Mouse (Mus musculus) olfactory bulb, adult 2 months (tissue): ENCODE measurements at regions not wholly inside any gene's neighbourhood (a gene's known extent, or its start where the extent isn't known, plus 50 kb on each side); places are given as distances from the start of the nearest gene placed in this dataset.

Experiments
- H3K27ac ChIP-seq: fragments of 200-500 bp; 2 replicates; pipeline ENCODE4 v1.5.1; 2012; ENCODE audit warnings: low read depth, low read length; ENCODE audit not compliant: insufficient read depth
- H3K4me1 ChIP-seq: fragments of 200-500 bp; 2 replicates; pipeline ENCODE4 v1.6.1; 2012; ENCODE audit warnings: low read length; ENCODE audit not compliant: control insufficient read depth, insufficient read depth
- H3K4me3 ChIP-seq: fragments of 200-500 bp; 2 replicates; pipeline ENCODE4 v1.5.1; 2012; ENCODE audit warnings: mild to moderate bottlenecking, low read depth, low read length, moderate library complexity; ENCODE audit not compliant: insufficient read depth
- CTCF ChIP-seq: fragments of 200-500 bp; IDR thresholded peaks from 2 replicates; pipeline ENCODE4 v1.5.1; 2012; ENCODE audit warnings: low read depth, mild to moderate bottlenecking, low read length, moderate library complexity; ENCODE audit not compliant: insufficient read depth
- POLR2A ChIP-seq: fragments of 200-500 bp; IDR thresholded peaks from 2 replicates; pipeline ENCODE4 v1.6.1; 2012; ENCODE audit warnings: mild to moderate bottlenecking, low read depth, low read length, moderate library complexity; ENCODE audit not compliant: insufficient read depth
- WGBS: fragments of 180-500 bp; shearing (Covaris S2); methylation state at CpG from one replicate; pipeline ENCODE4 v1.1.7; 2018; 5-methylcytosine and 5-hydroxymethylcytosine counted together

- Histone ChIP-seq H3K4me1 (no peaks in the 10 kb centered on the region), H3K4me3 (no peak overlapping the region), H3K27ac (no peak overlapping the region)
- TF ChIP-seq POLR2A (no peak), CTCF (no peak)
- 33% methylated on average over 6 of the region's 6 CpGs for WGBS
Observed at GRCm38 (mm10) chr9:51637131-51637920, 127.8 kb upstream of the Arhgap20 start.

GRCm38 (mm10) chr9:51641706-51642105 is 123.4 kb upstream of the Arhgap20 start:
- Histone ChIP-seq H3K4me1 (no peaks in the 10 kb centered on the region), H3K27ac (no peak overlapping the region), H3K4me3 (no peak overlapping the region)
- TF ChIP-seq POLR2A (no peak), CTCF (no peak)
- 75% methylated on average over 4 of the region's 4 CpGs for WGBS

- 56% methylated on average over 1 of the region's 1 CpGs for WGBS
- no peaks in the 10 kb centered on the region for H3K4me1 ChIP-seq
- no peak overlapping the region for H3K4me3 ChIP-seq
- H3K27ac ChIP-seq, result no peak overlapping the region
- TF ChIP-seq POLR2A, result no peak
- TF ChIP-seq CTCF, result no peak
Observed at GRCm38 (mm10) chr9:51645426-51645825, 119.7 kb upstream of the Arhgap20 start.

- H3K4me1 ChIP-seq, result no peaks in the 10 kb centered on the region
- TF ChIP-seq CTCF (no peak), POLR2A (no peak)
- H3K27ac ChIP-seq, result no peak overlapping the region
- H3K4me3 ChIP-seq, result no peak overlapping the region
- WGBS, result 80% methylated on average over 4 of the region's 4 CpGs
Observed at GRCm38 (mm10) chr9:51653376-51654292, 111.5 kb upstream of the Arhgap20 start.

- no peak overlapping the region for H3K27ac ChIP-seq
- TF ChIP-seq POLR2A, result no peak
- no peak for TF ChIP-seq CTCF
- H3K4me3 ChIP-seq, result no peak overlapping the region
- 93% methylated on average over 1 of the region's 1 CpGs for WGBS
- no peaks in the 10 kb centered on the region for H3K4me1 ChIP-seq
Observed at GRCm38 (mm10) chr9:51654645-51655044, 110.5 kb upstream of the Arhgap20 start.

GRCm38 (mm10) chr9:51657796-51658195 is 107.3 kb upstream of the Arhgap20 start:
- 98% methylated on average over 1 of the region's 1 CpGs for WGBS
- peaks cover 4% of the 10 kb centered on the region for H3K4me1 ChIP-seq
- TF ChIP-seq POLR2A (no peak), CTCF (no peak)

GRCm38 (mm10) chr9:51660908-51661874 is 103.9 kb upstream of the Arhgap20 start:
- H3K4me3 ChIP-seq, result no peak overlapping the region
- H3K4me1 ChIP-seq, result peaks cover 4% of the 10 kb centered on the region
- H3K27ac ChIP-seq, result peak overlapping the region; percentile 54; the same call in 1 of the 2 replicates
- 69% methylated on average over 7 of the region's 7 CpGs for WGBS
- TF ChIP-seq CTCF (no peak), POLR2A (no peak)

More at GRCm38 (mm10) chr9:51657796-51658195, 107.3 kb upstream of the Arhgap20 start:
- Histone ChIP-seq H3K27ac (no peak overlapping the region), H3K4me3 (no peak overlapping the region)

- TF ChIP-seq CTCF, result no peak
- TF ChIP-seq POLR2A, result no peak
- Histone ChIP-seq H3K27ac (no peak overlapping the region), H3K4me1 (peaks cover 4% of the 10 kb centered on the region), H3K4me3 (no peak overlapping the region)
- WGBS, result 82% methylated on average over 2 of the region's 2 CpGs
Observed at GRCm38 (mm10) chr9:51661911-51662310, 103.2 kb upstream of the Arhgap20 start.
